Mouse (Mus musculus): Measurements from ENCODE around the gene Tbc1d10b.
A peak's percentile ranks its signal among the peaks of the same experiment; 100 is the strongest.

GRCm38 (mm10) chr7:127147901-127148300 lies 60.4 kb downstream of the Tbc1d10b start:
- TF ChIP-seq EP300 (IDR thresholded peaks at IDR 0.05) (peak; percentile 21), CTCF (IDR thresholded peaks at IDR 0.05) (no peak)

Measured in lung, postnatal 0 days (tissue).